Mouse (Mus musculus) cortical plate, adult 2 months (tissue): ENCODE measurements around the gene Cox11.

Experiments
- CTCF ChIP-seq: fragments of 200-500 bp; IDR thresholded peaks from 2 replicates; pipeline ENCODE4 v1.5.1; 2011; ENCODE audit warnings: mild to moderate bottlenecking, control low read depth, low read length; ENCODE audit not compliant: insufficient read depth; ENCODE audit errors: extremely low read depth
- POLR2A ChIP-seq: fragments of 200-500 bp; IDR thresholded peaks from 2 replicates; pipeline ENCODE4 v1.6.1; 2011; ENCODE audit warnings: mild to moderate bottlenecking, low read length, control low read depth; ENCODE audit not compliant: insufficient read depth; ENCODE audit errors: extremely low read depth

DNA sequence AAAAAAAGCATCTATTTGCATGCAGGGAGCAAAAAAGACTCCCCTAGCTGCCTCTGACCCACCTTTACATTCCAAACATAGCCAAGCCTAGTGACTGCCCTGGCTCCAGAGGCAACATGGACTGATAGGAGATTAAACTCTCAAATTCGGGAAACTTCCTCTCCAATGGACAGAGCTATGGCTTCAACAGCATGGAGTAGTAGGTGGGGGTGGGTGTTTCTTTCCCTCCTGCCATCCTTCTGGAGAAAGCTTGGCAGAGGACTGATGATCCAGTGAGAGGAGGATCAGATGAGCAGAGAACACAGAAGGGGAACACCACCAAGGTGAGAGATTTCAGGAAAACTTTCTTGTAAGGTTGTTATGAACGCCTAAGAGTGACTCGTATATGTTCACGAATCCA lies 14.6 kb downstream of the Cox11 start:
- no peak for TF ChIP-seq CTCF
- no peak for TF ChIP-seq POLR2A
